Mouse (Mus musculus) left cerebral cortex, adult 8-10 months (tissue): Measurements from ENCODE around the gene Enc1. TPM values are rescaled to one million over a fixed set of nuclear protein-coding genes. Genes with fewer than 3 reads are reported as not detected.

Source experiments
- DNase-seq, 2 experiments: peaks; one replicate each; pipeline ENCODE4 v3.0.0; 2022; ENCODE audit warnings: low spot score in 2 of 2
- total RNA-seq, 4 experiments: library from RNA; stranded (reverse); gene quantifications; 2 replicates each; pipeline ENCODE4 v1.2.4; 2022

The Enc1 gene
- total RNA-seq, 4 experiments from 2014 or later = 425 to 545 (median 450) TPM

- no peak for DNase-seq
Measured at GRCm38 (mm10) chr13:97225130-97225529, 15.8 kb upstream of the Enc1 start.

GRCm38 (mm10) chr13:97227795-97228194 is 13.1 kb upstream of the Enc1 start:
- DNase-seq = no peak

GRCm38 (mm10) chr13:97230101-97230500 is 10.8 kb upstream of the Enc1 start:
- DNase-seq = no peak

- no peak for DNase-seq
Measured at GRCm38 (mm10) chr13:97233092-97233491, 7.8 kb upstream of the Enc1 start.

GRCm38 (mm10) chr13:97234785-97235417 is 6.0 kb upstream of the Enc1 start:
- DNase-seq = peak; percentile 62 to 69

- no peak for DNase-seq
Measured at GRCm38 (mm10) chr13:97235911-97236310, 5.0 kb upstream of the Enc1 start.

- no peak for DNase-seq
Measured at GRCm38 (mm10) chr13:97237700-97238099, 3.2 kb upstream of the Enc1 start.

GRCm38 (mm10) chr13:97238181-97238981 is 2.5 kb upstream of the Enc1 start:
- DNase-seq = no peak

- peak in 1 of 2 experiments; percentile 71 for DNase-seq
Measured at GRCm38 (mm10) chr13:97239343-97240180, 1.3 kb upstream of the Enc1 start.

- DNase-seq = peak; percentile 67 to 81
Measured at GRCm38 (mm10) chr13:97240279-97240964, 483 bp upstream of the Enc1 start.

GRCm38 (mm10) chr13:97241787-97242280 is 929 bp downstream of the Enc1 start:
- no peak for DNase-seq

- no peak for DNase-seq
Measured at GRCm38 (mm10) chr13:97242716-97243115, 1.8 kb downstream of the Enc1 start.

- no peak for DNase-seq
Measured at GRCm38 (mm10) chr13:97243962-97244711, 3.2 kb downstream of the Enc1 start.

GRCm38 (mm10) chr13:97244712-97245105 is 3.8 kb downstream of the Enc1 start:
- no peak for DNase-seq

- DNase-seq = no peak
Measured at GRCm38 (mm10) chr13:97245157-97245556, 4.3 kb downstream of the Enc1 start.

- no peak for DNase-seq
Measured at GRCm38 (mm10) chr13:97246217-97246616, 5.3 kb downstream of the Enc1 start.

- DNase-seq = no peak
Measured at GRCm38 (mm10) chr13:97247754-97248153, 6.8 kb downstream of the Enc1 start.

- no peak for DNase-seq
Measured at GRCm38 (mm10) chr13:97249051-97249461, 8.2 kb downstream of the Enc1 start.

- no peak for DNase-seq
Measured at GRCm38 (mm10) chr13:97249507-97250078, 8.7 kb downstream of the Enc1 start.

- no peak for DNase-seq
Measured at GRCm38 (mm10) chr13:97250148-97250547, 9.2 kb downstream of the Enc1 start.
